Mouse (Mus musculus): Measurements from ENCODE around the gene Sh3glb2. TPM values are rescaled to one million over a fixed set of nuclear protein-coding genes. Genes with fewer than 3 reads are reported as not detected.

The Sh3glb2 gene
- total and polyA plus RNA-seq, 2 experiments from 2014 or later, result 89.5 to 234 TPM

DNA sequence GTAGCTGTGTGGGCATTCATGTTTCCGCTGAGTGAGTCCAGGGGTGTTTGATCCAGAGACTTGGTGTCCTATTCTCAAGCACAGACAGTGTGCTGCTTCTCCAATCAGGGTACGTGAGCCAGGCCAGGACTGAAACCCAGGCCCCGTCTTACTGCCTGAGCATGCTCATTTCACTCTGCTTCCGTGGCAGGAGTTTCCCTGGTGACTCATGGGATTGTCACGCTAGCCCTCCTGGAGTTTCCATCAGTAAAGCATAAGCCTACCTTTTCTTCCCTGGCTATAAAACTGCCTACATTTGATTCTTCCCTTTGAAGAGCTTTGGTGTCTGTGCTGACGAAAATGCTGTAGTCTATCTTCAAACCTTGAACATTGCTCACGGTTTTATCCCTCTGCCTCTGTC is 36.0 kb downstream of the Sh3glb2 start:
- TF ChIP-seq EP300 (IDR thresholded peaks at IDR 0.05; ENCODE audit: low read depth), result no peak
- WGBS, result 86% methylated on average over 7 of the region's 7 CpGs

DNA sequence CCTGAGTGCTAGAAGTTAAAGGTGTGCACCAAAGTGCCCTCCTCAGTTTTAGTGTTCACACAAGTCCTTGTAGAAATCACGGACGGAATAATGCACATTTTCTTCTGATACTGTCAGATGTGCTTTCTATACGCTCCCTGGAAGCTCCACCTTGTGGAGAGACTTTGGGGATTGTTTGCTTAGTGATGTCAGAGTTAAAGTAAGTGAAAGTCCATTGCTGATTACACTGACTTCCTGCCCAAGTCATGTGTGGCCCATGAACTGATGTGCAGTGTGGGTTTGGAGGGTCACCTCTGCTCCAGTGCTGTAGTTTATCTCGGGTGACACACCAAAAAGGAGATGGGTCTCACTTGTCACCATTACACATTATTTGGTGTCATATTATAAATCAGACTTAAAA is 39.9 kb downstream of the Sh3glb2 start:
- H3K9me3 ChIP-seq (replicated peaks; ENCODE audit: control insufficient read depth, low read length), result no peaks in the 10 kb centered on the region
- TF ChIP-seq EP300 (IDR thresholded peaks at IDR 0.05; ENCODE audit: low read depth) (no peak), CTCF (IDR thresholded peaks at IDR 0.05; ENCODE audit: low read depth) (no peak)

More for the DNA sequence above, 36.0 kb downstream of the Sh3glb2 start:
- no peaks in the 10 kb centered on the region for H3K27me3 ChIP-seq (ENCODE audit: control insufficient read depth, insufficient read depth, low read length)
- peaks cover 90% of the 10 kb centered on the region for H3K36me3 ChIP-seq (replicated peaks; ENCODE audit: control insufficient read depth, insufficient read depth, low read length)
- H3K9me3 ChIP-seq (replicated peaks; ENCODE audit: control insufficient read depth, low read length), result no peaks in the 10 kb centered on the region
- ATAC-seq (ENCODE audit: insufficient read depth, low read depth), result no peak
- no peak overlapping the region for H3K4me3 ChIP-seq (ENCODE audit: low read depth, low read length)
- H3K27ac ChIP-seq (ENCODE audit: low read depth), result no peak overlapping the region
- H3K4me2 ChIP-seq (ENCODE audit: low read depth, low read length), result no peak overlapping the region
- H3K4me1 ChIP-seq (ENCODE audit: control insufficient read depth, insufficient read depth), result no peaks in the 10 kb centered on the region
- no peak for DNase-seq (ENCODE audit: low spot score)
- H3K9ac ChIP-seq (replicated peaks; ENCODE audit: low read depth, low read length), result no peak overlapping the region

GRCm38 (mm10) chr2:30316955-30317354 is 42.2 kb downstream of the Sh3glb2 start:
- H3K4me2 ChIP-seq (ENCODE audit: low read depth, low read length), result no peak overlapping the region
- TF ChIP-seq EP300 (IDR thresholded peaks at IDR 0.05; ENCODE audit: low read depth), result no peak
- no peak for TF ChIP-seq CTCF (IDR thresholded peaks at IDR 0.05; ENCODE audit: low read depth)
- ATAC-seq (ENCODE audit: insufficient read depth, low read depth), result no peak
- H3K36me3 ChIP-seq (replicated peaks; ENCODE audit: control insufficient read depth, insufficient read depth, low read length), result peaks cover 92% of the 10 kb centered on the region
- WGBS, result 90% methylated on average over 5 of the region's 5 CpGs
- no peaks in the 10 kb centered on the region for H3K9me3 ChIP-seq (replicated peaks; ENCODE audit: control insufficient read depth, low read length)
- no peaks in the 10 kb centered on the region for H3K4me1 ChIP-seq (ENCODE audit: control insufficient read depth, insufficient read depth)
- no peaks in the 10 kb centered on the region for H3K27me3 ChIP-seq (ENCODE audit: control insufficient read depth, insufficient read depth, low read length)
- no peak overlapping the region for H3K27ac ChIP-seq (ENCODE audit: low read depth)
- no peak for DNase-seq (ENCODE audit: low spot score)
- H3K9ac ChIP-seq (replicated peaks; ENCODE audit: low read depth, low read length), result no peak overlapping the region
- H3K4me3 ChIP-seq (ENCODE audit: low read depth, low read length), result no peak overlapping the region

More for the DNA sequence above, 39.9 kb downstream of the Sh3glb2 start:
- no peaks in the 10 kb centered on the region for H3K27me3 ChIP-seq (ENCODE audit: control insufficient read depth, insufficient read depth, low read length)
- no peak for DNase-seq (ENCODE audit: low spot score)
- ATAC-seq (ENCODE audit: insufficient read depth, low read depth), result no peak
- H3K4me2 ChIP-seq (ENCODE audit: low read depth, low read length), result no peak overlapping the region
- no peak overlapping the region for H3K27ac ChIP-seq (ENCODE audit: low read depth)
- peaks cover 92% of the 10 kb centered on the region for H3K36me3 ChIP-seq (replicated peaks; ENCODE audit: control insufficient read depth, insufficient read depth, low read length)
- no peak overlapping the region for H3K9ac ChIP-seq (replicated peaks; ENCODE audit: low read depth, low read length)
- H3K4me1 ChIP-seq (ENCODE audit: control insufficient read depth, insufficient read depth), result no peaks in the 10 kb centered on the region
- no peak overlapping the region for H3K4me3 ChIP-seq (ENCODE audit: low read depth, low read length)
- WGBS, result 68% methylated on average over 4 of the region's 4 CpGs

DNA sequence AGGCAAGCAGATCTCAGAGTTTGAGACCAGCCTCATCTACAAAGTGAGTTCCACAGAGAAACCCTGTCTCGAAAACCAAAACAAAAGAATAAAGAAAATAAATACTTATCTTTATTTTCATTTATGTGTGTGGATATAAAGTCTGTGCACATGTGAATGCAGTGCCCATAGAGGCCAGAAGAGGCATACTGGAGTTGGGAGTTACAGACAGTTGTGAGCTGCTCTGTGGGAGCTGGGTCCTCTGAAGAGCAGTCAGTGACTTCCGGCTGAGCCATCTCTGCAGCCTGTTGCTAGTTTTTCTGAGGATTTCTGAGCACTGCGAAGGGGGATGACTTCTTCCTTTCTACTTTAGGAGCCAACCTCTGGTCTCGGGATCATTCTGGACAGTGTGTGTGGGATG is 43.0 kb downstream of the Sh3glb2 start:
- WGBS, result 94% methylated on average over 4 of the region's 4 CpGs
- Histone ChIP-seq H3K9ac (replicated peaks; ENCODE audit: low read depth, low read length) (no peak overlapping the region), H3K27ac (ENCODE audit: low read depth) (no peak overlapping the region), H3K4me1 (ENCODE audit: control insufficient read depth, insufficient read depth) (no peaks in the 10 kb centered on the region), H3K27me3 (ENCODE audit: control insufficient read depth, insufficient read depth, low read length) (no peaks in the 10 kb centered on the region), H3K4me3 (ENCODE audit: low read depth, low read length) (no peak overlapping the region), H3K9me3 (replicated peaks; ENCODE audit: control insufficient read depth, low read length) (no peaks in the 10 kb centered on the region), H3K36me3 (replicated peaks; ENCODE audit: control insufficient read depth, insufficient read depth, low read length) (peaks cover 89% of the 10 kb centered on the region), H3K4me2 (ENCODE audit: low read depth, low read length) (no peak overlapping the region)
- DNase-seq (ENCODE audit: low spot score) (no peak), ATAC-seq (ENCODE audit: insufficient read depth, low read depth) (no peak)
- TF ChIP-seq EP300 (IDR thresholded peaks at IDR 0.05; ENCODE audit: low read depth) (no peak), CTCF (IDR thresholded peaks at IDR 0.05; ENCODE audit: low read depth) (no peak)

GRCm38 (mm10) chr2:30311481-30311880 is 47.7 kb downstream of the Sh3glb2 start:
- ATAC-seq (ENCODE audit: insufficient read depth, low read depth), result no peak
- 86% methylated on average over 2 of the region's 2 CpGs for WGBS
- H3K9me3 ChIP-seq (replicated peaks; ENCODE audit: control insufficient read depth, low read length), result no peaks in the 10 kb centered on the region
- TF ChIP-seq EP300 (IDR thresholded peaks at IDR 0.05; ENCODE audit: low read depth) (no peak), CTCF (IDR thresholded peaks at IDR 0.05; ENCODE audit: low read depth) (no peak)
- no peak overlapping the region for H3K4me2 ChIP-seq (ENCODE audit: low read depth, low read length)
- H3K9ac ChIP-seq (replicated peaks; ENCODE audit: low read depth, low read length), result no peak overlapping the region
- no peaks in the 10 kb centered on the region for H3K27me3 ChIP-seq (ENCODE audit: control insufficient read depth, insufficient read depth, low read length)
- H3K36me3 ChIP-seq (replicated peaks; ENCODE audit: control insufficient read depth, insufficient read depth, low read length), result peaks cover 97% of the 10 kb centered on the region
- DNase-seq (ENCODE audit: low spot score), result no peak
- H3K4me3 ChIP-seq (ENCODE audit: low read depth, low read length), result no peak overlapping the region
- H3K4me1 ChIP-seq (ENCODE audit: control insufficient read depth, insufficient read depth), result no peaks in the 10 kb centered on the region
- no peak overlapping the region for H3K27ac ChIP-seq (ENCODE audit: low read depth)

- WGBS, result 82% methylated on average over 3 of the region's 3 CpGs
- H3K4me2 ChIP-seq (ENCODE audit: low read depth, low read length), result no peak overlapping the region
- no peak overlapping the region for H3K4me3 ChIP-seq (ENCODE audit: low read depth, low read length)
- H3K9ac ChIP-seq (replicated peaks; ENCODE audit: low read depth, low read length), result no peak overlapping the region
- ATAC-seq (ENCODE audit: insufficient read depth, low read depth) (no peak), DNase-seq (ENCODE audit: low spot score) (no peak)
- H3K36me3 ChIP-seq (replicated peaks; ENCODE audit: control insufficient read depth, insufficient read depth, low read length), result peaks cover 97% of the 10 kb centered on the region
- H3K27me3 ChIP-seq (ENCODE audit: control insufficient read depth, insufficient read depth, low read length), result no peaks in the 10 kb centered on the region
- H3K4me1 ChIP-seq (ENCODE audit: control insufficient read depth, insufficient read depth), result no peaks in the 10 kb centered on the region
- TF ChIP-seq EP300 (IDR thresholded peaks at IDR 0.05; ENCODE audit: low read depth) (no peak), CTCF (IDR thresholded peaks at IDR 0.05; ENCODE audit: low read depth) (no peak)
- no peak overlapping the region for H3K27ac ChIP-seq (ENCODE audit: low read depth)
- H3K9me3 ChIP-seq (replicated peaks; ENCODE audit: control insufficient read depth, low read length), result no peaks in the 10 kb centered on the region
Measured at GRCm38 (mm10) chr2:30309351-30309750, 49.8 kb downstream of the Sh3glb2 start.
